Mouse (Mus musculus) heart, embryonic 14.5 days (tissue): ENCODE measurements at regions not wholly inside any gene's neighbourhood (a gene's known extent, or its start where the extent isn't known, plus 50 kb on each side); places are given as distances from the start of the nearest gene placed in this dataset.

ENCODE experiments used
- ATAC-seq: fragments of 200-750 bp; cut with Nextera tagmentation; 2 replicates; pipeline ENCODE4 v1.8.0; 2017; ENCODE audit warnings: low read depth, moderate TSS enrichment; ENCODE audit not compliant: insufficient number of reproducible peaks, insufficient read depth, low FRiP score
- H3K27ac ChIP-seq, 2 experiments: fragments of 200-500 bp in 1 of 2; fragments of 300-500 bp in 1 of 2; sonication (generic) in 1 of 2; replicated peaks in 1 of 2; 2 replicates each; pipeline ENCODE4 v1.5.1; 2012 to 2014; ENCODE audit warnings: low read depth in 2 of 2, low read length in 2 of 2, control low read depth in 1 of 2, mild to moderate bottlenecking in 1 of 2, mixed read lengths in 1 of 2; ENCODE audit not compliant: control insufficient read depth in 1 of 2, insufficient read depth in 1 of 2
- H3K27me3 ChIP-seq: fragments of 300-500 bp; sonication (generic); 2 replicates; pipeline ENCODE4 v1.6.1; 2014; ENCODE audit warnings: mild to moderate bottlenecking, low read length, control low read depth; ENCODE audit not compliant: control insufficient read depth, insufficient read depth
- H3K36me3 ChIP-seq: fragments of 300-500 bp; sonication (generic); 2 replicates; pipeline ENCODE4 v1.6.1; 2014; ENCODE audit warnings: mild to moderate bottlenecking, control low read depth, low read length, mixed read lengths; ENCODE audit not compliant: control insufficient read depth, insufficient read depth
- H3K4me1 ChIP-seq, 2 experiments: fragments of 200-500 bp in 1 of 2; fragments of 300-500 bp in 1 of 2; sonication (generic) in 1 of 2; 2 replicates each; pipeline ENCODE4 v1.6.1; 2012 to 2014; ENCODE audit warnings: low read length in 2 of 2, control low read depth in 1 of 2, mixed read lengths in 1 of 2; ENCODE audit not compliant: control insufficient read depth in 2 of 2, insufficient read depth in 2 of 2
- H3K4me2 ChIP-seq: fragments of 300-500 bp; sonication (generic); 2 replicates; pipeline ENCODE4 v1.6.1; 2014; ENCODE audit warnings: mild to moderate bottlenecking, low read length
- H3K4me3 ChIP-seq, 2 experiments: fragments of 200-500 bp in 1 of 2; fragments of 300-500 bp in 1 of 2; sonication (generic) in 1 of 2; 2 replicates each; pipeline ENCODE4 v1.5.1; 2012 to 2014; ENCODE audit warnings: low read length in 2 of 2, mild to moderate bottlenecking in 2 of 2, control low read depth in 1 of 2, low read depth in 1 of 2, moderate library complexity in 1 of 2; ENCODE audit not compliant: control insufficient read depth in 1 of 2, insufficient read depth in 1 of 2
- H3K9ac ChIP-seq: fragments of 300-500 bp; sonication (generic); 2 replicates; pipeline ENCODE4 v1.6.1; 2014; ENCODE audit warnings: mild to moderate bottlenecking, low read length
- H3K9me3 ChIP-seq: fragments of 300-500 bp; sonication (generic); 2 replicates; pipeline ENCODE4 v1.6.1; 2016; ENCODE audit warnings: low read length, control low read depth; ENCODE audit not compliant: control insufficient read depth
- WGBS: fragments of 180-500 bp; shearing (Covaris S2); extraction: QIAGEN DNeasy Blood & Tissue Kit; methylation state at CpG from one replicate; pipeline ENCODE4 v1.1.7; 2014; 5-methylcytosine and 5-hydroxymethylcytosine counted together

DNA sequence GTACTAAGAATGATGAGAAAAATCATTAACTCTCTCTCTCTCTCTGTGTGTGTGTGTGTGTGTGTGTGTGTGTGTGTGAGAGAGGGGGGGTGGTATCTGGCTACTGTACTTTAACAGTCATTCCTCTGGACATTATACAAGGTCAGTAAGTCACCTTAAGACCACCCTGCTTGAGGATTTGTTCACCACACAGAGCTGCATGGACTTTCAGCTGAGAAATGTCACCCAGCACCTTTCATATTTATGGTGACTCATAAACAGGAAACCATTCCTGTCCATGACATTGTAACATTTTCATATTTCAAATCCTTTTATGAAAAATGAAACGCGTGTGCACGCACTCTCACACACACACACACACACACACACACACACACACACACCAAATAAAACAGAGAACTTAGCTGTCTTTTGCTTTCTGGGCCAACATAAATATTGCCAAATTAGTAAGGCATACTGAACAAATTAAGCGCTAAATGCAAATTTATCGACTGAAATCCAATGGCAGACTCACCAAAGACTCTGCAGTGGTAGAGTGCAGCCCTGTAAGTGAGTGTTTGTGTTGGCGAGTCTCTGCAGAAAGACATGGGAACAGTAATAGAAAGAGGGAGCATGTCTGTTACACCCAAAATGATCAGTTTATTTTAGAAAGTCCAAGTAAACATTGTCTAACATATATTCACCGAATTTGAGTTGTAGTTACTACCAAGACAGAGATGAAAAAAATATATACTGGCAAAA is 277.7 kb downstream of the Osr1 start:
- no peak for ATAC-seq
- WGBS = 79% methylated on average over 7 of the region's 7 CpGs
- Histone ChIP-seq H3K27me3 (no peaks in the 10 kb centered on the region), H3K4me2 (no peak overlapping the region), H3K4me3 (no peak overlapping the region), H3K9me3 (no peaks in the 10 kb centered on the region), H3K27ac (no peak overlapping the region), H3K36me3 (no peaks in the 10 kb centered on the region), H3K4me1 (no peaks in the 10 kb centered on the region), H3K9ac (no peak overlapping the region)

GRCm38 (mm10) chr12:9855503-9856024 is 285.6 kb downstream of the Osr1 start:
- WGBS = 72% methylated on average over 3 of the region's 3 CpGs
- Histone ChIP-seq H3K9ac (no peak overlapping the region), H3K4me3 (no peak overlapping the region), H3K27me3 (no peaks in the 10 kb centered on the region), H3K9me3 (no peaks in the 10 kb centered on the region), H3K27ac (no peak overlapping the region), H3K36me3 (no peaks in the 10 kb centered on the region), H3K4me2 (no peak overlapping the region), H3K4me1 (no peaks in the 10 kb centered on the region)
- no peak for ATAC-seq

- H3K4me2 ChIP-seq = no peak overlapping the region
- H3K9me3 ChIP-seq = no peaks in the 10 kb centered on the region
- 85% methylated on average over 8 of the region's 8 CpGs for WGBS
- no peaks in the 10 kb centered on the region for H3K4me1 ChIP-seq
- H3K27me3 ChIP-seq = no peaks in the 10 kb centered on the region
- H3K27ac ChIP-seq = no peak overlapping the region
- no peaks in the 10 kb centered on the region for H3K36me3 ChIP-seq
- no peak for ATAC-seq
- no peak overlapping the region for H3K9ac ChIP-seq
- no peak overlapping the region for H3K4me3 ChIP-seq
Observed at GRCm38 (mm10) chr12:9856128-9856621, 286.3 kb downstream of the Osr1 start.

- 59% methylated on average over 2 of the region's 2 CpGs for WGBS
- H3K4me1 ChIP-seq = no peaks in the 10 kb centered on the region
- H3K9ac ChIP-seq = no peak overlapping the region
- no peak overlapping the region for H3K4me3 ChIP-seq
- no peak overlapping the region for H3K4me2 ChIP-seq
- no peak overlapping the region for H3K27ac ChIP-seq
- H3K9me3 ChIP-seq = no peaks in the 10 kb centered on the region
- H3K27me3 ChIP-seq = no peaks in the 10 kb centered on the region
- ATAC-seq = no peak
- H3K36me3 ChIP-seq = no peaks in the 10 kb centered on the region
Observed at GRCm38 (mm10) chr12:9857990-9858389, 288.1 kb downstream of the Osr1 start.

- Histone ChIP-seq H3K36me3 (no peaks in the 10 kb centered on the region), H3K27ac (no peak overlapping the region), H3K4me1 (peaks cover 0 to 6% of the 10 kb centered on the region in 2 experiments; a peak in 1 of 4 replicates), H3K9me3 (no peaks in the 10 kb centered on the region), H3K9ac (no peak overlapping the region), H3K4me2 (no peak overlapping the region), H3K27me3 (no peaks in the 10 kb centered on the region), H3K4me3 (no peak overlapping the region)
- 90% methylated on average over 1 of the region's 1 CpGs for WGBS
- ATAC-seq = no peak
Observed at GRCm38 (mm10) chr12:9862301-9862700, 292.4 kb downstream of the Osr1 start.

DNA sequence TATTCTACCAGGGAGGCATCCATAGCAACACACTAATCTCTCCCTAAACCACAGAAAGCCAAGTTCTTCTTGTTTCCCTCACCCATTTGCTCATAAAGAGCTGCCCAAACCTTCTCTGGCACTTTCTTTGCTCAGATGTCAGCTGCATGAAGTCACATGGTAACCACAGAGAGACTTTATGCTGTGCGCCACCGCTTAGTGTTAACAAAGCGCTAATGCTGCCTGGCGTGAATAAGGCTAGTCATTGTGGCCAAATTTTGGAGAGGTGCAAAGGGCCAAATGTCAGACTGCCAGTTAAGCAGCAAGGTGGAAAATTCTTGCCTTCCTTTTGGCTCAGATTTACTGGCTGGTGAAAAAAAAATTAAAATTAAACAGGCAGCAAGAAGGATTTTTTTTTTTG is 302.3 kb downstream of the Osr1 start:
- H3K9me3 ChIP-seq = no peaks in the 10 kb centered on the region
- H3K36me3 ChIP-seq = no peaks in the 10 kb centered on the region
- no peak overlapping the region for H3K27ac ChIP-seq
- ATAC-seq = no peak
- H3K4me2 ChIP-seq = no peak overlapping the region
- no peak overlapping the region for H3K4me3 ChIP-seq
- 88% methylated on average over 4 of the region's 4 CpGs for WGBS
- H3K9ac ChIP-seq = no peak overlapping the region
- H3K4me1 ChIP-seq = no peaks in the 10 kb centered on the region
- H3K27me3 ChIP-seq = no peaks in the 10 kb centered on the region

DNA sequence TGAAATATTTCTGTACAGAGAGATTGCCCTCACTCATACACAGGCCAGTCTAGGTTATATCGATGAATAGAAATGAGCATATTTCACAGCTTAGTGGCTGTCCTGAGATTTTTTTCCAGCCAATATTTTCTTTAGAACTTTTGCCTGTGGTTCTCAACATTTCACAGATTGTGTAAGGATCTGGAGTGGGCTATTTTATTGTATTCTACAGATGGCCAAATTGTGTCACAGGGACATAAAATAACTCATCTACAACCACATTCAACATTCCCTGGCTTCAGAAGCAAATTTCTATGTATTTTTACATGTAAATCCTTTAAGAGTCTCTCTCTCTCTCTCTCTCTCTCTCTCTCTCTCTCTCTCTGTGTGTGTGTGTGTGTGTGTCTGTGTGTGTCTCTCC is 303.3 kb downstream of the Osr1 start:
- no peaks in the 10 kb centered on the region for H3K4me1 ChIP-seq
- no peak overlapping the region for H3K4me2 ChIP-seq
- H3K9me3 ChIP-seq = no peaks in the 10 kb centered on the region
- H3K36me3 ChIP-seq = no peaks in the 10 kb centered on the region
- no peak overlapping the region for H3K9ac ChIP-seq
- no peak overlapping the region for H3K27ac ChIP-seq
- ATAC-seq = no peak
- H3K4me3 ChIP-seq = no peak overlapping the region
- no peaks in the 10 kb centered on the region for H3K27me3 ChIP-seq
- 93% methylated on average over 1 of the region's 1 CpGs for WGBS

DNA sequence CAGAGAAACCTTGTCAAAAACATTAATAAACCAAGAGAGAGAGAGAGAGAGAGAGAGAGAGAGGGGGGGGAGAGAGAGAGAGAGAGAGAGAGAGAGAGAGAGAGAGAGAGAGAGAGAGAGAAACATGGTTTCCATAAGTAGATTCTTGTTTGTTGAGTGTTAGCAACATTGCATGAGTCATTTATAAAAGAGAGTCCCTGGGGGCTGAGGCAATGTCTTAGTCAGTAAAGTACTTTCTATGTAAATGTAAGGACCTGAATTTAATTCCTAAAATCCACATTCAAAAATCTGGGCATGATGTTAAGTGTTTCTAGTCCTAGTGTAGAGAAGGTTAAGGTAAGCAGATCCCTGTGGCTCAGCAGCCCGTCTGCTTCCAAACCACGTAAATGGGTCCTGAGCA is 304.9 kb downstream of the Osr1 start:
- H3K4me3 ChIP-seq = no peak overlapping the region
- H3K4me2 ChIP-seq = no peak overlapping the region
- 86% methylated on average over 2 of the region's 2 CpGs for WGBS
- no peaks in the 10 kb centered on the region for H3K36me3 ChIP-seq
- no peak overlapping the region for H3K27ac ChIP-seq
- no peak for ATAC-seq
- no peak overlapping the region for H3K9ac ChIP-seq
- H3K9me3 ChIP-seq = no peaks in the 10 kb centered on the region
- no peaks in the 10 kb centered on the region for H3K4me1 ChIP-seq
- H3K27me3 ChIP-seq = no peaks in the 10 kb centered on the region
